Mouse (Mus musculus): Measurements from ENCODE around the gene Dnajc11. TPM values are rescaled to one million over a fixed set of nuclear protein-coding genes. Genes with fewer than 3 reads are reported as not detected.

Gene Dnajc11
- total RNA-seq, 4 experiments from 2014 or later, result 61.3 to 76.2 (median 66.3) TPM

DNA sequence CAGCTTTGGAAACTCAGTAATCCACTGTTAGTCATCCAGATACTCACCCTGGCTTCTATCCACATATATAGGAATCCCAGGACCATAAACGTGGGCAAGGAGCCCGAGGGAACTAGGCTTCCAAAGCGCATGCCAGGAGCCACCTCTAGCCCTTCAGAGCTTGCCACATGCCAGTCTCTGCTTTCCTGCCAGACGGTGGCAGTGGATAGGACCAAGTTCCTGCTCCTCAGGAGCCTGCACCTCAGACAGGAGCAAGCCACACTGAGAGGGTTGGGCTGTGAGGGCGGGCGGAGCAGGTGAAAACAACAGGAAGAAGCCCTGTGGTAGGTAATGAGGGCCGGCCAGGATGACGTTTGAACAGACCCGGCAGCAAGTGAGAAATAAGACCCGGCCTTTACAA is 52.4 kb downstream of the Dnajc11 start:
- no peak for DNase-seq (ENCODE audit: low spot score in 2 of 2)

DNA sequence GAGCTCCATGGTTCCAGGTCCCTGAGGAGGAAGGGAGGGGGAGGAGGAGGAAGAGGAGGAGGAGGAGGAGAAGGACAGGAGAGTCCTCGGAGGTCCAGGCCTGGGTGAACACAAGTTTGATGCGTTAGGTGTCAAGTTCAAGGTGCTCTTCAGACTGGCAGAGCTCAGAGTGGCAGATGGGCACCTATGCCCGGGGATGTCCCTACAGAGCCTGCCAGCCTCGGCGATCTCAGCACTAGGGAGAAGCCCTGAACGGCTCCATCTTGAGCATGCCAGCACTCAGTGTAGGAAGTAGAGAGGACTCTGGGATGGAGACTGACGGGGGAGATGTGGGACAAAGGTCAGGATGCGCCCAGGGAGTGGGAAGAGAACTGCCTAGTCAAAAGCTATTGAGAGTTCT is 53.2 kb downstream of the Dnajc11 start:
- DNase-seq (ENCODE audit: low spot score in 2 of 2), result no peak

DNA sequence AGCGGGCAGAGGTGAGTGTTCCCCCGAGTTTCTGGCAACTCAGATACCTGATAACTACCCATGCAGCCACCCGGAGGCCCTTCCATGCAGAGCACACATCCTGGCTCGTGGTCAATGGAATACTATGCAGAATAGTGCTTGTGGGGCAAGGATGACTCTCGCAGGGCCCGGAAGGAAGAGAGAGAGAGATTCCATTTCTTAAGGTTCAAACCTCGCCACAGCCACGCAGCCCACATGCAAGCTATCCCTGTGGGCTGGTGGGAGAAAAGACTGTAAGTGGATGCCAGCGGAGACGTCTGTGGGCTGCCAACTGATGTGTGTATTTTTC is 54.5 kb downstream of the Dnajc11 start:
- no peak for DNase-seq (ENCODE audit: low spot score in 2 of 2)

DNA sequence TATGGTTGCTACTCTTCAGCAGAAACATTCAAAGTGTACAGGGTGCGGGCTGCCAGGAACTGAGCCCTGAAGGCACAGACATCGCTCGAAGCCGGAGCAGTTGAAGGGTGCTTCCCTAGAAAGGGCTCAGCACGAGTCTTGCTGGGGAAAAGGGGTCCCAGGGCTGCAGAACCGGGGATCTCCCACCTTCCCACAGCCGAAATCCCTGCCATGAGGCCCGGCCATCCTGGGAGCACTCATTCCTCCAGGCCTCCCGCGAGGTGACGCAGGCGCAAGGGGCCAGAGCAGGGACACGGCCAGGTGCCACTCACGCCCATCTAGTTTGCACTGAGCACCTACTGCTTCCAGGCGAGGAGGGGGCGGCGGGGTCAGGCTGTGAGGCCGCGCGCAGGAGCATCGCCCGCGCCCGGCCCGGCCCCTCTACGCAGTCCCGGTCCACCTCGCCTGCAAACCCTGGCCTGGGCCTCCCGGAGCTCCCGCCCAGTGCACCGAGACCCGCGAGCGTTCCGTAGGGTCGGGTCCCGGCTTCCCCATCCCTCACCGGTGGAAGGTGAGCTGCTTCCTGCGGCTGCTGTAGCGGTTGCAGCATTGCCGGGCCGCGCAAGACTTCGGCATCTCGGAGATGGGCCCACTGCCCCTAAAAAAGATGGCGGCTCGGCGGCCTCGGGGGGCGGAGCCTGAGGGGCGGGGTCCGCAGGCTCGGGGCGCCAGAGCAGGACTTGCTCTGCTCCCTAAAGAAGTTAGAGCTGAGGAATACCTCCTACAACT is 55.0 kb downstream of the Dnajc11 start, which contains the start of gene Thap3:
Gene Thap3, minus strand, starts transcription at position 656 of the 768 bp plus-strand sequence.
- peak in 1 of 2 experiments; percentile 72 for DNase-seq (ENCODE audit: low spot score in 2 of 2)

DNA sequence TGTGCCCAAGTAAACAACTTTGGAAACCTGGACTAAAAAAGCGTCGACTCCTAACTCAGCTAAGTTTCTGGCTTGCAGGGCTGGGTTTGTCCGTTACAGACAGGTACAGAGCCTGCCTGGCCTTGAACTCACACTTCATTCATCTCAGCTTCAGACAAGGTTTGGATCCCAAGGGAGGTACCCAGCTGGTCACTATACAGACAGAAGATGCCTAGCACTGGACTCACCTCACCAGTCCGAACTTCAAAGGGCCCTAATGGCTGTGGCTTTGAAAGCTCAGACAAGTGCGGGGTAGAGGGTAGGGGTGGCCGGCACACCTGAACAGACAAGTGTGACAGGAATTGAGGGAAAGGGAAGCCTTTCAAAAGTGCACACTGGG is 55.6 kb downstream of the Dnajc11 start:
- no peak for DNase-seq (ENCODE audit: low spot score in 2 of 2)

DNA sequence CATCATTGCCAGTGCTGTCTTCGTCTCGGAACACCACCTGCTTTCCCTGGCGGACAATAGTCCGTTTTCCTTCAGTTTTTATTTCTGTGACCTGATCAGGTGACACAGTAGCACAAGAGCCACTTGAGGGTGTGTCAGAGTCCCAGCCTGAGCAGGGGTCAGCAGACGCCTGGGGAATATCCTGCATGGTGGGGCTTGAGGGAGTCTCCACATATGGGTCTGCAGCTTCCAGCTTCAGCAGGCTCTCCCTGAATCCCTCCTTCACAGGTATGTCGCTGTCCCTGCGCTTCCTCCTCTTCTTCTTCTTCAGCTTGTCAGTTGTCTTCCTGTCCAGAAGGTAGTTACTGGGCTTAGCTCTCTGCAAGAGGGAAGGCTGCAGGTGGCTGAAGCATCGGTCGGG is 58.6 kb downstream of the Dnajc11 start:
- DNase-seq (ENCODE audit: low spot score in 2 of 2), result no peak

DNA sequence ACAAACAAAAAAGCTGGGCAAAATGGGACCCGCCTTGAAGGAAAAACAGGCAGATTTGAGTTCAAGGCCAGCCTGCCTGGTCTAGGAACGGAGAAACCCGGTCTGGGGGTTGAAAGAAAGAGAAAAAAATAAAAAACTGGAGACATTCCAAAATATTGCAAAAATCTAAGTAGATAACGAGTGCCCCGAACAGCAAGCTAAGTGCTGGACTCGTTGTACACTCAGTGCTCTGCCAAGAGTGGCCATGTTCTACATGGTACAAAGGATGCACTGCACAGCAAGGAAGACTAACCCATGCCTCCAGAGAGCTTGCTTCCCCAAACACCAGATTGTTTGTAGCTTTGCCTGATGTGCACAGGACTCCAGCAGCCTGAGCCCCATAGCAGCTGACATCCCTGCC is 59.5 kb downstream of the Dnajc11 start:
- no peak for DNase-seq (ENCODE audit: low spot score in 2 of 2)

DNA sequence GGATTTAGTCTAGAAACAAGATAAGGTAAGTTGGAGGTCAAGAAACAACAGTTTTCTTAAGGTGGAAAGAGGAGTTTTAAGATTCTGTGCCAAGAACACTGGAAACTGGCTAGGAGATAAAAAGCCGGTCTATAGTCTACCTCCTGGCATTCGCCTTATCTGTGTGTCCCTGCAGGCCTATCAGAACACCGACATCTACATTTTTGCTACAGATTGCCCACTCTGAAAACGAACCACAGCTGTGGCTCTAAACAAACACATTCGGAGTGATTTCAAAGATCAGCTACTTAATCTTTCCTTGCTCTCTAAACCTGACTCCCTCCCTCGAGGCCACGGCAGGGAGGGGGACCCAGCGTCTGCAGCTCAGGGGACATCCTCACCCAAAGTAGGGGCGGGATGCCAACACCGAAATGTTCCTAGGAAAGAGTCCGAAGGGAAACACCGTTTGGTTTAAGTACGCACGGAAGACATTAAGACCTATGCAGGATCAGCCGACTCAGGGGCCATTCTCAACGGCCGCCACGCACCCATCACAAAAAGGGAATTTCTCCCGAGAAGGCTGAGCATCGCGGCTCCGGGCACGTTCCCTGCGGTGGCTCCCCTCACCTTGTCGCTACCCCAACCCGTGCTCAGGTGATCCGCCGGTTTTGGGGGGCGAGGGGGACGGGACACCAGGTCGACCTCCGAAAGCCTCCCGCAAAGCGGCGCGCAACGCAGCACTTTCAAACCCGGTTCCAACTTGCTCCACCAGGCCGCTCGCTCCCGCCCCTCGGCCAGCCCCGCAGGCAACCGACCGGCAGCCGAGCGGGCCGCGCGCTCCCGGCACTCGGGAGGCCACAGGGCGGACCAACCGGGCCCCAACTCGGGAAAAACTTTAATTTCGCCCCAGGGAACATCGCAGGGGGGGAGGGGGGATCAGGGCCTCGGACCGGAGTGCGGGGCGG is 61.0 kb downstream of the Dnajc11 start:
- DNase-seq (ENCODE audit: low spot score in 2 of 2), result no peak

DNA sequence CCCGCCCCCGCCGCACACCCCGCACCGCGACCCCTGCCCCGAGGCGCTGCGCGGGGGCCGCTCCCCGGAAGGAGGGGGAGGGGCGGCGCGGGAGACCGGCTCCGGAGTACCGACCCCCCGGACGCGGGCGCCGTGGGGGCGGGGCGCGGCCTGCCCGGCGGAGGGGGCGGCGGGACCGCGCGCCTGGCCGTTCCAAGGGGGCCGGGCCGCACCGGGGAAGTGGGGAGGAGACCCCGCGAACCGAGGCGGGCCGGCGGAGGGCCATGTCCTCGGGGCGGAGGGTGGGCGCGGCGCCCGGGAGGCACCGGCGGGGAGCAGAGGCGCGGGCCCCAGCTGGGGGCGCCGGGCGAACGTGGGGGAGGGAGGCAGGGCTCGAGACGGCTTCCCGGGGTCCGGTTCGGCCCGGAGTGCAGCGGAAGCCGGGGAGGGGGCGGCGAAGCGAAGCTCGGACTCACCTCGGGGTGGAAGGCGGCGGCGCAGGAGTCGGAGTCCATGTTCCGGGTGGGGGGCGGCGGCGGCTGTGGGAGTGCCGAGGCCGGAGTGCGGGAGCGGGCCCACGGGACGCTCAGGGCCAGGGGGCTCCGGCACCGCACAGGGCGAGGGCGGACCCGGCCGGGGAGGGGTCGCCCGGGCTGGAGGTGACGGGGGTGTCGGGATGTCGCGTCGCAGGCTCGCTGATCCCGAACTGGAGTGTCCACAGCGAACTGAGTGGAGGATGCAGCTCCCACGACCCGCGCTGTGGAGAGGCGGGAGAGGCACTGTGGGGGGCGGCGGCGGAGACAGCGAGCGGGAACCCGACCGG is 62.1 kb downstream of the Dnajc11 start:
- peak in 1 of 2 experiments; percentile 53 for DNase-seq (ENCODE audit: low spot score in 2 of 2)

DNA sequence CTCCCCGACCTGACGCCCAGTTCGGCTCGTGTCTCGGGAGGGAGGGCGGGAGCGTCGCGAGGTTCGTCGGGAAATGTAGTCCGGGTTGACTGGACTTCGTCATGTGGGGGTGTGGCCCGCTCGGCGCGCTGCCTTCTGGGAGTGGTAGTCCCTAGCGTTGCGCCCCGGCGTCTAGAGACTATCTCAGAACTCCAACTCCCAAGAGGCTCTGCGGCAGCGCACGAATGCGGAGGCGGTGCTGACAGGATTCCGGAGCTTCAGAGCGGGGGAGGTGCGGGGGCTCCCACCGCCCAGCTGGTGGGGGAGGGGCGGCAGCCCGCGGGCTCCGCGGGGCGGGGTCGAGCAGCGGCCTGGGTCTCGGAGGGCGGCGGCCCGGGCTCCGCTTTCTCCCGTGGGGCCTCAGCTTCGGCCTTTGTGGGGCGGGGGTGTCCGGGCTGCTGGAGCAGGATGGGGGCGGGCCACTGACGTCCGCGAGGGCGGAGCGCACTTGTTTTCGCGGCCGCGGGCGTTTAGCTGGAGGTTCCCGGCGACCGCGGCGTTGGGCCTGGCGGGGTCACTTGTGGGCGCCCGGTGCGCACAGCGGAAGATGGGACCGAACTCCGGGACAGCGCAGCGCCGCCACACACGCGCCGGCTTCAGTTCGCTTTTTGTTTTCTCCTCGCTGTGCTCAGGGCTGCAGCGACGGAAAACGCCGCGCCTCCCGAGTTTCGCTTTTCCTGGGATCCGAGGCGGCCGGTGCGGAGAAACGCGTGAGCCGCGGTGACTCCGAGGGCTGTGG is 62.9 kb downstream of the Dnajc11 start, which contains the start of gene Phf13:
Gene Phf13, minus strand, starts transcription at position 86 of the 778 bp plus-strand sequence.
- DNase-seq (ENCODE audit: low spot score in 2 of 2), result peak; percentile 99

DNA sequence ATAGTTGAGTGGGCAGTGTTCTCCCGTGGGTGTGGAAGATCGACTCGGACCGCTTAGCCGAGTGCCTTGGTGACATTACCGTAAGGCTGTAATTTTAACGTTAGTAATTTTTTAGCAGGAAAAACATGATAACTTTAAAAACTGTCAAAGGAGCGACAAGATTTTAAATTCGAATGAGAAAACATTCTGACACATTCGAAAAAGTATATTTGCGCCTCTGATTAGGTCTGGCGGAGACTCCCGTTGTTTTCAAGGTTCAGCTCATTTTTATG is 63.4 kb downstream of the Dnajc11 start:
- no peak for DNase-seq (ENCODE audit: low spot score in 2 of 2)

DNA sequence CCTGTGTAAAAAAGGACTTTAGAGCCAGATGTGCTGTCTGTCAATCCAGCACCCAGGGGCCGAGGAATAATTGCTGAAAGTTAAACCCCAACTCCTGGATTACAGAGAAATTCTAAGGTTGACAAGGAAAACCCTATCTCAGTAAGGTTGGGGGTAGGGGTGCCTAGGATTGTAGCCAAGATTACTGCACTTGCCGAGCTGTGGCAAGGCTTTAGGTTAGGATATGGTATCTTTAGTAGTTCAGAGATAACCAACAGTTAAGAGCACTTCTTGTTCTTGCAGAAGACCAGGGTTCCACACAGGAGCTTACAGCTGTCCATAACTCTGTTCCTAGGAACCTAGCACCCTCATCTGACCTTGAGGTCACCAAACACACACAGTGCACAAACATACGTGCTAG is 64.2 kb downstream of the Dnajc11 start:
- DNase-seq (ENCODE audit: low spot score in 2 of 2), result no peak

DNA sequence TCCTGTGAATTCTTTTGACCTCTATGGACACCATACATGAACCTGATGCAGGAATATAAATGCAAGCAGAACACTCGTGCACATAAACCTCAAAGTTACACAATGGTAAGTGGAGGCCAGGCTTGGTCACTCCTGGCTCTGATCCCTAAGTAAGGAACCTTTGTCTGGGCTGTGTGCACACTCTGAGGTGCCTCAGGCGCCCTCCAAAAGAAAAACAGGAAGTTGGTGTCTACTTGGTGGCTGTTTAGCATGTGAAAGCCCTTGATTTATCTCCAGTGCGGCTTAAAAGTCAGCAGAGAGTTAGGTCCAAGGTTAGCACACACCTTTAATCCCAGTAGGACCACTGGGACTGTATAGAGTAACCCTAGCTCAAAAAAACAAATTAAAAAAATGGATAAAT is 66.0 kb downstream of the Dnajc11 start:
- DNase-seq (ENCODE audit: low spot score in 2 of 2), result no peak

DNA sequence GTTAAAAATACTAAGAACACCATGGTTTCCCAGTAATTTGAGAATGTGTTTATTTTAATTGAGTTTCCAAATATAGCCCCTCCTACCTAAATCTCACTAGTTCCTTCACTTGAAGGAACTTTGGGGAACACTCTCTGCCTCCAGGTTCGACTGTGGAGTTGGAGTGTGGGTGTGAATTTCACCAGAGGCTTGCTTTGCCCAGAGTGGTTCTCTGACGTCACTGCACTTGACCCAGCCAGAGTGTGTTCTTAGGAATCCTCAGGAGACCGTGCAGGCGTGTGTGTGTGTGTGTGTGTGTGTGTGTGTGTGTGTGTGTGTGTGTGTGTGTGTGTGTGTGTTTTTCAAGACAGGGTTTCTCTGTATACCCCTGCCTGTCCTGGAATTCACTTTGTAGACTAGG is 67.4 kb downstream of the Dnajc11 start:
- DNase-seq (ENCODE audit: low spot score in 2 of 2), result no peak

DNA sequence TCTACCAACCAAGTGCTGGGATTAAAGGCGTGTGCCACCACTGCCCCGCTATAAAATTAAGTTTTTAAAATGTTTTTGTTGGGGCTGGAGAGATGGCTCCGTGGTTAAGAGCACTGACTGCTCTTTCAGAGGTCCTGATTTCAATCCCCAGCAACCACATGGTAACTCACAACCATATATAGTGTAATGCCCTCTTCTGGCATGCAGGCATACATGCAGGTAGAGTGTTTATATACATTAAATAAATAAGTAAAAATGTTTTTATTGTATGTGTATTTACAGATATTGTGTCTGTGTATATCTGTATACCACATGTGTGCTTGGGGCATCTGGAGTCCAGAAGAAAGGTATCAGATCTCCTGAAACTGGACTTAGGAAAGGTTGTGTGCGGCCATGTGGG is 67.8 kb downstream of the Dnajc11 start:
- DNase-seq (ENCODE audit: low spot score in 2 of 2), result no peak

DNA sequence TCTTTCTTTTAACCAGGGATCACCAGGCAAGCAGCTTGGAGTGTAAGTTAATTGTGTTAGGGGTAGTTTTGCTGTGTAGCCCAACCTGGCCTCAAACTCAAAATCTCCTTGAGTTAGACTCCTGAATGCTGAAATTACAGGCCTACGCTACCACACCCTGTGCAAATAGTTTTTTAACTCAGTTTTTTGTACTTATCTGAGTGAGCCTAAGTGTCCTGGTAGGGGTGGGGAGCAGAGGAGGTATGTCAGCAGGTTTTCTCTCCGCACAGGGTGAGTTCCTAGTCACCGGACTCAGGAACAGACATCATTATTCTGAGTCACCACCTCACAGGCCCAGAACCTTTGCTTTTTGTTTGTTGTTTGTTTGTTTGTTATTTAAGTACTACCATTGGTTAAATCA is 68.6 kb downstream of the Dnajc11 start:
- DNase-seq (ENCODE audit: low spot score in 2 of 2), result no peak

DNA sequence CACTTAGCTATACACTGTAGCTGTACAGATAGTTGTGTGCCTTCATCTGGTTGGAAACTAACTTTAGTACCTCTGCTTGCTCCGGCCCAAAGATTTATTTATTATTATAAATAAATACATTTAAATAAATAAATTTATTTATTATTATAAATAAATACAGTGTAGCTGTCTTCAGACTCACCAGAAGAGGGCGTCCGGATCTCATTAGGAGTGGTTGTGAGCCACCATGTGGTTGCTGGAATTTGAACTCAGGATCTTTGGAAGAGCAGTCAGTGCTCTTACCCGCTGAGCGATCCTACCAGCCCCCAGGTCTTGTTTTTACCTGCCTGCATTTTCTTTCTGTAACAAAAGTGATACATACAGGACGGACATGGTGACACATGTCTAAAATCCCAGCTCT is 72.6 kb downstream of the Dnajc11 start:
- no peak for DNase-seq (ENCODE audit: low spot score in 2 of 2)

DNA sequence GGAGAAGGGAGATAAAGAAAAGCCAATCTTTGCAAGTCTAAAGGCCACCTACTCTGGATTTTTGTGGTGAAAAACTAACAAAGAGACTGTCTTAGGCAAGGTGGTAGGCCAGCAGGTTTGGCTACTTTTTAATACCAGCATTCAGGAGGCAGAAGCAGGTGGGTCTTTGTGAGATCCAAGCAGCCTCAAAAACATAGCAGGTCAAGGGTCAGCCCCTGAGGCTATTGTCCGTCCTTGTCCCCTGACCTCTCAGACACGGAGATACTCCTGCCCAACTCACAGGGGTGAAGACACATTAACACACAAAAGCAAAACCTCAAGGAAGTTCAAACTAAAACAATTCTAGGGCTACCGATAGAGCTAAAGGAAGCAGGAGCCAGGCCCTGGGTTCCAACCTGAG is 73.3 kb downstream of the Dnajc11 start:
- DNase-seq (ENCODE audit: low spot score in 2 of 2), result no peak

DNA sequence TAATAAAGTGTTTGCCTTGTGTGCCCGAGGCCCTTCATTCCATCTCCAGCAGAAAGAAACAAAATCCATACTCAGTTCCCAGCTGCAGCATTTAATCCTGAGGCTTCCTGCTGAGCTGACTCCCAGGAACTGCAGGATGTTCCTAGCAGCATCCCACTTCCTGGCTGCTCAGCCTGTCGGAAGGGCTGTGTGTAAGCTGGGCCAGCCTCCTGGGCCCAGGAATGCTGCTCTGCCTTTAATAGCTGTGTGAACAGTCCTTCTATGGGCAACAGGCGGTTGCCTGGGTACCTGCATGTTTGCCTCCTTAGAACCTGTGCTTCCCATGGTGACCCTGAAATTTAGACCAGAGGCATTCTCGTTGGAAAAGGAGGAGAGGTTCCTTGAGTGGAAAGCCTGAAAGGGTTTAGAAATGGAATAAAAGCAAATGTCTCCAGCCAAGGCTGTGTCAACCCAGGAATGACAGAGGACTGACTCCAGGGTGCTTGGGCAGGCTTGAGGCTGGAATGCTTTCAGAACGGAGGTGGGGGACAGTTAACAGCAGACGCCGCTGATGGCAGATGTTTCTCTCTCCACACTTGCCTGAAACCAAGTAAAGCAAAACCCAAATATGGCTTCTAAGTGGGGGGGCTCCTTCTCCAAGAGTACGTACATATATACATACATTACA is 74.1 kb downstream of the Dnajc11 start:
- no peak for DNase-seq (ENCODE audit: low spot score in 2 of 2)

DNA sequence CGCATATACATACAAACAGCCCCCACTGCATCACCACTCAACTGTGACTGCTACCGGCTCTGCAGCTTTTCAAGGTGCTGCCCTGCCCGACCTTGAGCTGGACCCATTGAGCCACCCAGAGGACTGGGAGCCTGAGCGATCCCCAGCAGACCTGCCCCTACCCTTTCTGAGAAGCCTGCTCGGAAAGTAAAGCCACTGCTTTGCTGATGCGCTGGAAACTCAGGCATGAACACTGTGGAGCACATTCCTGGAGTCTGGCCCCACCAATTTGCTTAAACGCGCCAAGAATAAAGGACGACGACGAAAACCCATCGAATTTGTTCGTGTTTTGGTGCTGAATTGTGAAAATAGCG is 74.6 kb downstream of the Dnajc11 start:
- DNase-seq (ENCODE audit: low spot score in 2 of 2), result no peak

DNA sequence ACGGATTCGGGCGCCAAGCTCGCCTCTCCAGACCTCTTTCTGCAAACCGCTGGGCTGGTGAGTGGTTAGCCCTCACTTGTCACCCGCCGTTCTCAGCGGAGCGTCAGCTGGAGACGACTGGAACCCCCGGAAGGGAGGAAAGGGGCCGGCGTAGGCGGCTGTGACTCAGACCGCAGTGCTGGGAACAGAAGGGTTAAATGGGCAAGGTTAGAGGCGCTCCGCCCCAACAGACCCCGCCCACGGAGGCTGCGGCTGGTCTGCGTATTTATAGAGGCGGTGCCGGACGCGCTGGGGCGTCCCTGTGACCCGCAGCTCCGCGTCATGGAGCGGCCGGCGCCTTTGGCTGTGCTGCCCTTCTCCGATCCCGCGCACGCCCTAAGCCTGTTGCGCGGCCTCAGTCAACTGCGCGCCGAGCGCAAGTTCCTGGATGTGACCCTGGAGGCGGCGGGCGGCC is 75.2 kb downstream of the Dnajc11 start, which contains the start of gene Klhl21:
Gene Klhl21, plus strand, starts transcription at position 182 of the 454 bp plus-strand sequence.
- DNase-seq (ENCODE audit: low spot score in 2 of 2), result peak; percentile 91
